Mouse (Mus musculus) cerebellum, postnatal 36 days (tissue): ENCODE data around the gene Cnnm2.

Experiments
- DNase-seq, 2 experiments: peaks; one replicate each; pipeline ENCODE4 v3.0.0; 2021 to 2022; ENCODE audit warnings: mixed read lengths in 2 of 2

Gene Cnnm2

DNA sequence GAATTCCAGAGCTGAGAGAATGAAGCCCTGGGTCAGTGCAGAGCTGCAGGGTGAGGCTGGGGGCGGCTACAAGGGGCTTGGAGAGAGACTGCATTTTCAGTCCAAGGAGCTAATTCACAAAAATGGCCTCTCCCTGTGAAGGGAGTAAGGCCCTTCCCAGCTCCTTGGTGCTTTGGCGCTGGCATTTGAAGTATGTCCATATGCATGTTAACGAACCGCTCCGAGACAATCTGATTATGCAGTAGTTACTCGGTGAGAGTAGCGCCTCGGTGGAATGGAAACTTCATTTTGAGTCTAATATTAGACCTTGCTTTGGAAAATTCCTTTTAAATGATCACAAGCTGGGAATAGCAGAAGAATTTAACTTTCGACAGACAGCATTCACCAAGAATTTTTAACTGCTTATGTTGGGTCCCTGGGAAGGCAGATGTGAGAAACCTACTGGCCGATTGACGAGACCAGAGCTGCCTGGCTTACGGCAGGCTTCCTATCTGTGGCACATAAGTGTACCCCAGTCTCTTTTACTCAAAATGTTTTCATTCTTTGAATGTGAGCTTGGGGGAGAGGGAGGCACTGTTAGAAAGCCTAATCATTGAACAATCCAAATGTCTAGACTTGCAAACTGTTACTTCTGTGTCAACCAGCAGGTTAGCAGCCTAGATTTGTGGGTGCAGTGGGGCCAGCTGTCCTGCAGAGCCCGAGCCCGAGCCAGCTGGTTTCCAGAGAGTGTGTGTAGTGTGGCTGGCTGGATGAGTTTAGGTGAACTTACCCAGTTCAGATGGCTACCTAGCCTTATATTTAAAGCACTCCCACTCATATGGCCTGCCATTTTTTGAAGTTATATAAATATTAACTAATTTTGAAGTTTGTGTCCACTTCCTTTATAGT is 87.2 kb downstream of the Cnnm2 start:
- DNase-seq: no peak

DNA sequence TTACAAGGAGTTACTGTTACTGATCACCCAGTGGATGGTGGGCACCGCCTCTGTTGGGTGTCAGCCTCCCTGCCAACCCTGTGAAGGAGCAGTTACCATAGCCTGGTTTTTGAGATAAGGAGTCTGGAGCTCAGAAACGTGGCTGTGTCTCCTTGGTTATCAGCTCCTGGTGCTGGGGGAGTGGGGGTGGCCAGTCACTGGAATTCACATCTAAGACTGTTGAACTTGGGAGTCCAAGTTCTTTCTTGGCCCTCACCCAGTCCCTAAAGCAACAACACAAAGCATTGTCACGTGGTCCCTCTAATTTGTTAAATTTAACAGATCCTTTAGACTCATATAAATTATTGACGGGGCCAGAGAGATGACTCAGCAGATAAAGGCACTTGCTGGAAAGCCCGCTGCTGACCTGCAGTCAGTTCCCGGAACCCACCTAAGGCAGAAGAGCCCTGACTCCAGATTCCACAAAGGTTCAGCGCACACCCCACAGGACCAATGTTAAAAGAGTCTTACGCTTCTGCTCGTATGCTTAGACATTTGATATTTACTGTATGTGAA is 88.1 kb downstream of the Cnnm2 start:
- DNase-seq: no peak

DNA sequence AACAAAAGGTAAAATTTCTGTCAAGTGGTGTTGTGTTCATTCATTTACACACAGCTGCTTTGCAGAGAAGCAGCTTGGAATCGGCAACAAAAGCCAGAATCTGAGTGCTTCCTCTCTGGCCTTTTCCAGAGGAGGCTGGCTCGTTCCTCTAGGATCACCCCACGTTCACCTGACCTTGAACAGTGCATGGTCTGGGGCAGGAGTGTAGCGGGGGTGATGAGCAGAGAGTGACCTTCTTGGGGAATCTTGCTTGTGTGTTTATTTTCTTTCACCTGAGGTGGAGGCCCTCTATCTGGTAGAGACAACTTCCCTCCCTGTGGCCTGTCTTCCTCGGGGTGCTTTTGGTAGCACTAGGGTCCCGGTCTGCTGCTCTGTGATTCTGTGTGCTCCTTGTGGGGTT is 94.8 kb downstream of the Cnnm2 start:
- DNase-seq: no peak

DNA sequence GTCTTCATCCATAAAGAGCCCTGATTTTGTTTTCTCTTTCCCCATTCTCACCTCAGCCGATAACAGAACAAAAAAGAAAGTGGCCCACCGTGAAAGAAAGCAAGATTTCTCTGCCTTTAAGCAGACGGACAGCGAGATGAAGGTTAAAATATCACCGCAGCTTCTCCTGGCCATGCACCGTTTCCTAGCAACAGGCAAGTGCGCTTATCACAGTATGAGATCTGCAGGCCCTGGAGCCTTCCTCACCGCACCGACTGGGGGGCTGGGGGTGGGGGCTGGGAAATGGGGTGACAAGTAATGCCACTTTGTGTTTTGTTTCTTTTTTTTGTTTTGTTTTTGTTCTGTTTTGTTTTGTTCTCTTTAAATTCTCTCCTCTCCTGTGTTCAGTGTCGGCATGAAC is 95.4 kb downstream of the Cnnm2 start:
- no peak for DNase-seq

DNA sequence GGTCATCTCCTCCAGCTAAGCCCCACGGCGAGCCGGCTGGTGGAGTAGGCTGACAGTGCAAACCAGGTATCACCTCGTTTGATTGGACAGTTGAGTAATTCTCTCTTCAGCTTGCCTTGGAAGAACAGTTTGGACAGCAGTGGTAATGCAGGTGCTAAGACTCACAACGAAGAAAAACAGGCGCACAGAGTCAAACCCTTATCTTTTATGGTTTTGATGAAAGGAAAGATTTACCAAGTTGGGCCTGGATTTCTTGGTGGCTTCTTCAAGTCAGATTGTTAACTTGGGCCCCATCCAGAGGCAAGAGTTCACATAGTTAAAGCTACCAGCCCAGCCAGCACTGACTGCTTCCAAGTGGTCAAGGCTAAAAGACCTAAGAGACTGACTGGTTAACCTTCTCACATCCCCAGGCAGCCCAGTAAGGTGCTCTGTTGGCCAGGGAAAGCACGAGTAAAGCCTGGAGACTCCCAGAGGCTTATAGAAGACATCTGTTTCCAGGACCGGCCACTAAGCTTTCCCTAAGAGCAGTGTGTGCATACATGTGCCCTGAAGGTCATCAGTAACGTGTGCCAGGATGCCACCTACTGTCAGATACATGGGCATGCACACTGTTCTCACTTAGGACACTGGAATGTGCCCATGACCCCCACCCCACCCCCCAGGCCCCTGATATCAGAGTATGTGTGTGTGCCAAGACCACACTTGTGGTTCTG is 96.0 kb downstream of the Cnnm2 start:
- no peak for DNase-seq

DNA sequence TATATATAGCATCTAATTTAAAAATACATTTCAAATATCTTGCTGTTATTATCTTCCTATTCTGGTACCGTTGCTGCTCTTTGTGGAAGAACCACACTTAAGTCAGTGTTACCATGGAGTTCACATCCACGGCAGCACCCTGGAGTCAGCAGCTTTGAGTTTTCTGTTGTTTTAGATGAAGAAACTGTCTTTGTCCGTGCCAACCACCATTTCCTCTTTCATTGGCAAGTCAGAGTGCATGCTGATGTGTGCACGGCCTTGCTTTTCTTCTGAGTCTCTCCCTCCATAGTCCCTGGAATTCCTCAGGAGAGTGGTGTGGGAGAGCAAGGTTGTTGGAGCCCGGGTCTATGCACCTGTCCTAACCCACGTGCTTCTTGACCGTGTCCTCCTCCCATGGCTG is 96.8 kb downstream of the Cnnm2 start:
- DNase-seq: no peak

DNA sequence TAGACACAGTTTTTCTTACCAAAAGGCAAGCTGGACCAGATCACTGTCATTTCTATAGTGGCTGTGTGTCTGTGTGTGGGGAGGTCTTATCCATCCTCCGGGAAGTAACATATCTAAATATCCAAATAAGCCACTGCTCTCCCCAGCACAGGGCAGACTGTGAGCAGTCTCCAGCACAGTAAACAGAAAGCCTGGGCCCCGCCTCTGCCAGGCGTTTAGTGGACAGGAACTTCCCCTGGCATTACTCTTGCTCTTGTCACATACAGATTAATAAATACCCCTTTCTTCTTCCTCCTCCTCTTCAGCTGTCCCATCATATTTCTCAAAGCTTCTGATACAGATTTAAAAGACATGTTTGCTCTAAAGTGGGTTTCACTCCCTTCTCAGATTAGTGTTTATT is 101.2 kb downstream of the Cnnm2 start:
- DNase-seq: no peak

DNA sequence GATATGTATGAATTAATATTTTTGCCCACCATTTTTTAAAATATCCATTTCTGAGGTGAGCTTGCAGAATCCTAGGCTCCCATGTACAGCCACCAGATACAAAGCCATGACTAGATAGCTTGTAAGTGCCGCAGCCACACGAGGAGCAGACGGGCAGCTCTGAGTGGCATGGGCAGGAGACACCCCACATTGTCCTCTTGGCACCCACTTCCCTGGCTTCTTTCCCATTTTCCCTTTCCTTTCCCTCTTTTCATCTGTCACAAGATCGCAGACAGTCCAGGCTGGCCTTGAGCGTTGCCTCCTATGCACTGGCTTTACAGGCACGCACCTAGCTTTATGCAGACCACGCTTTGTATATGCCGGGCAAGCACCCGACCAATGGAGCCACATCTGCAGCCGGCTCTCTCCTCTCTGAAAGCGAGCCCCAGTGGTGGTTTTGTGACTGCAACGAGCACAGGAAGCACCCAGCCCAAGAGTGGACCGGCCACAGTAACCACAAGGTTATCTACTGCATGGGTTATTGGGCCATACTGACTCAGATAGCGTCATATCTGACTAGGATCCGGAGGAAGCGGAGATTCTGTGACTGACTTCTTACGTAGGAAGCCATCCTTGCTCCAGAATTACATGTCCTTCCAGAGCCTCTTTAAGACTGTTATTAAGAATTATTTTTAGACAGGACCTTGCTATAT is 102.0 kb downstream of the Cnnm2 start:
- DNase-seq: peak; percentile 58 to 60

DNA sequence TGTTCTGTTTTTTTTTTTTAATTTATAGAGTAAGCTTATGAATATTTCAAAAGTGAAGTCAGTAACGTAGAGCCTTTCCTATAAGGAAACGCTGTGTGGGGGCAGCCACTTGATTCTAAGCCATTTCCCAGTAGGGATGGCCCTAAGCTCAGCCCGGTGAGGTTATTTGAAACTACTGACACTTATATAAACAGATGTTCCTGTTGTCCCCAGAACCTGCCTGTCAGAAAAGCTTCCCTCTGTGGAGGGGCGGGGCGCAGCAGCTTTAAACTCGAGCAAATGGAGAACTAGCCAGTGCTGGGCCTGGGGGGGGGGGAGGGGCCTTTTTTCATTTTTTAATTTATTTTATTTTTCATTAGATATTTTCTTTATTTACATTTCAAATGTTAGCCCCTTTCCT is 102.7 kb downstream of the Cnnm2 start:
- no peak for DNase-seq

DNA sequence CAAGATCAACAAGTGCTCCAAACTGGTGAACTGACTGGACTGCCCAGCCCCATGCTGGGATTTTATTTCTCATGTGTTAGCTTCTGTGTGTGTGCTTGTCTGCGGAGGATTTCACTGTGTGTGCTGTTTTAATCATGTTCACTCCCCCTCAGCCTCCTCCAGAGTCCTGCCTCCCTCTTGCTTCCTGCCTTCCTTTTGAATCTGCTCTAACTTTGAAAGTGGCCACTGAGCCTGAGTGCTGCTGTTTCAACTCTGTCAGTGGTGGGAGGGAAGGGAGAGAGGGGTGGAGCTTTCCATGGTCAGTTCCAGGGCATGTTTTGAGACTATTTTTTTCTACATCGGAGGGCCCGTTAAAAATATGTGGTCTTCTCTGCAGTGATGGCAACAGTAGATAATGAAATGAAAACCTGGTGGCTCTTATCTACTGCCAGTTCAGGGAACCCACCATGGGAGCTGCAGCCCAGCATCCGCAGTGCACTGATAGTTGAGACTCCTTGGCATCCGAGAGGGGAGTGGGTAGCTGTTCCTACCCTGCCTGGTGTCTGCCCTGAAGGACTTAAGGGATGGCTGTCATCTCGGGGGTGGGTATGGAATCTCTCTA is 103.4 kb downstream of the Cnnm2 start:
- no peak for DNase-seq

DNA sequence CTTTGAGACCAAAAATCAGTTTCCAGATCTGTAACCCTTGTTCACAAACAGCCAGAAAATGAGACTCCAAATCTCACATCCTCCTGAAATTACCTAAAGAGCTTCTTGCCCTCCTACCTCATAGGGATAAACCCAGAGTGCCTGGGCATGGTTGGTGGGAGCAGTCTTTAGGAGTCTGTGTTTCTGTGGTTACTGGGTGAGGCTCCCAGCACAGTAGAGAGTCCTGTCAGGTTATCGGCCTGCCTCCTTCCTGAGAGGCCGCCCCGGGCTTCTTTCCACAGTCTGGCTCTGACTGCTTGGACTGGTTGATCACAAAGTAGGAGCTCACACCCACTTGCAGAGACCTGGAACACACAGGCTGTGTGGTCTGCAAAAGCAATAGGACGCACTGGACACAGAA is 104.0 kb downstream of the Cnnm2 start:
- no peak for DNase-seq

DNA sequence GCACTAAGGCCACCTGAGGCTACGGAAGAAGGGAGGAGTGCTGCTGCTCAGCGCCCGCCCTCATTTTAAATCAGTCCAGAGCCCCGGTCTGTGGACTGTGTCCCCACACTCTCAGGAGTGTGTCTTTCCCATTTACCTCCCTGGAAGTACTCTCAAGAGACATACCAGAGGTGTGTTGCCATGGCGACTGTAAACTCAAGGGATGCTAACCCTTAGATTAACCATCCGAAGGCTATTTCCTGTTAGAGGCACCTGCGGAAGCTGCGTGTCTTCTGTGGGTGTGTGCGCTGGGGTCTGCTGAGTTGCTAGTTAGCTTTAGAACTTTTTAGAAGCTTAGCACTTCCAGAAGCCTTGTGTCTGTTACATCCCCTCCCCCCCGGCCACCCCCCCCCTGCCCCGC is 107.7 kb downstream of the Cnnm2 start:
- no peak for DNase-seq

DNA sequence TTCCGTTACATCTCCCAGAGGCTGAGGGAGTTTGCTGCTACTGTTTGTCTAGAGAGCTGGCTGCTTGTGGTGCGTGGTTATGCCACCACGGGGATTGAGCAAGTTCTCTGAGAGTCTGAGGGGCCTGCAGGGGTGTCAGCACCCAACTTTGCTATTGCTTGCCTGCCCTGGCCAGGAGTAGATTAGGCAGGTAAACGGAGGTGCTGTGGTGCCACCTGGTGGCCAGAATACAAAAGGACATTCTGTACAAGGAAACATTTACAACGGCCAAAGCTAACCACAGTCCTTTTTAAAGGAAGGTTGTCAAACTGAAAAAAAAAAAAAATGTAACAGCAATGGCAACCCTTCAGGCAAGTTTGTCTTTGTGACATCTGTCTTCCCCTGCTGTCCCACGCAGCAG is 108.1 kb downstream of the Cnnm2 start:
- peak; percentile 86 to 91 for DNase-seq

DNA sequence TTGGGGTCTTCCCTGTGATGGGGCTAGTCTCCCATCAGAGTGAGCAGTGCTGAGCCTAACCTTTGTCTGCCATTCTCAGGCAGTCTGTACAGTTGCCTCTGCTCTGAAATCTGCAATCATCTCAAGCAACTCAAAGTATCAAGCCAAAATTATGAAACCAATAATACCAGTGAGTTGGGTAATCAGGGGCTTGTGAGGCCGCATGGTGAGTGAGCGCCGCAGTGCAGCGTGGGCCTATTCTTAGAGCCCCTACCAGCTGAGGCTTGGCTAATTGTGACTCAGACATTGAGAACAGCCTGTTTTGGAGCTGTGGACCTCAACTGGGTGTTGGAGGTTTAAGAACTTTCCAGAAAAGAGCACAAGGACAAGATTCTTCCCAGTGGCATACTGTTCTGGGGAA is 109.7 kb downstream of the Cnnm2 start:
- no peak for DNase-seq

DNA sequence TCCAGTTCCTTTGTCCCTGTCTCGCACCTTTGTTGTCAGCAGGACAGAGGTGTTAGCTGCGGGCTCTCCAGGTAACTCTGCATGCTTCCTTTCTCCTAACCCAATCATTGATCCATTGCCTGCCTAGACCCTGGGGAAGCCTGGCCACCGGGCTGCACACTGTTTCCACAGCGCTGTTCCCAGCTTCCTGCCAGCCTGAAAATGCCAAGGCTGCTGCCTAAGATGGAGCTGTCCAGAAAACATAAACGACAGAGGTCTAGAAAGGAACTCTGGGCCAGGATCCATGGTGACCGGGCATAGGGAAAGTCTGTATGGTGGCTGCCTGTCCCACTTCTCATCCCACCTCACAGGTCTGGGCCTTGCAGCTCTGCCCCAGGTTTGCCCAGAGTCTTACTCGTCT is 110.3 kb downstream of the Cnnm2 start:
- DNase-seq: no peak

DNA sequence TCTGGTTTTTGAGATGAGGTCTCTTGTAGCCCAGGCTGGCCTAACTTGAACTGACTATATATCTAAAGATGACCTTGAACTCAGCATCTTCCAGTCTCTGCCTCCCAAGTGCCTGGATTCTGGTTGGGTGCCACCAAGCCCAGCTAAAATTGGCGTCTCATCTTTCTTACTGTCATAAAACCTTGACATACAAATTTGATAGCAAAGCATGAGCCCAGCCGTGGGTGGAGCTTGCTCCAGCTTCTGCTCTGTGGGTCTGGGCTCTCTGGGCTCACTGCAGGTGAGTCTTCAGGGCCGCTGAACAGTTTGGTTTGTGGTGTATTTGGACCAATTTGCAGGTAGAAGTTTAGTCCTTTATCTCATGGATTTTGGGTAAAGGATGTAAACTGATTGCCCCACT is 112.5 kb downstream of the Cnnm2 start:
- DNase-seq: no peak

DNA sequence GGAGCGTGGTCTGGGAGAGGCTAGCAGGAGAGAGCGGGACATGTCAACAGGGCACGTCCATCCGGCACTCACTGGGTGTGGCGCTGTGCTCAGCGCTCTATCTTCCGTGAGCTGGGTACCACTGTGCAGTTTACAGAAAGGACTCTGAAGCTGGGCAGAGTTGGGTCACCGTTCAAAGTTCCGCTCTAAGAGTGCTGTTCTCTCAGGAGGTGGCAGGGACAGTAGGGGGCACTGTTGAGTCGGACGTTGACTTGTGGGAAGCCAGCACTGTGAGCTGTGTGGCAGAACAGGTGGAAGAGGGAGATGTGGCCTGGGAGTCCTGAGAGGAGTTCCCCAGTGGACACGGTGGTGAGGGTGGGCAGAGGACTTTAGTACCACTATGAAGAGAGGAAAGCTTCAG is 114.4 kb downstream of the Cnnm2 start:
- DNase-seq: peak; percentile 88 to 91

DNA sequence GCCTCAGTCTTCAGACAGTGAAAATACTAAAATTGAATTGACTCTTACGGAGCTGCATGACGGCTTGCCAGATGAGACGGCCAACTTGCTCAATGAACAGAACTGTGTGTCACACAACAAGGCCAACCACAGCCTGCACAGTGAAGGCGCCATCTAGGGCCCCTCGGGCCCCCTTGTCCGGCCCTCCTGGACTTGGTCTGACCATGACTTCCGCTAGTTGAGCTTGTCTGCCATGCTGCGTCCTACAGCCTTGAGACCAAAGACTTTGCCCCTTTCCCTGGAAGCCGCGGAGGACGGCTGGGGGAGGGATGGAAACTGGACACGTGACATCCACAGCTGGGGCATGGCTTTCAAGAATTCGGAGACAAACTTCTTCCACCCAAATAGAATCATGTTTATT is 116.5 kb downstream of the Cnnm2 start:
- no peak for DNase-seq

DNA sequence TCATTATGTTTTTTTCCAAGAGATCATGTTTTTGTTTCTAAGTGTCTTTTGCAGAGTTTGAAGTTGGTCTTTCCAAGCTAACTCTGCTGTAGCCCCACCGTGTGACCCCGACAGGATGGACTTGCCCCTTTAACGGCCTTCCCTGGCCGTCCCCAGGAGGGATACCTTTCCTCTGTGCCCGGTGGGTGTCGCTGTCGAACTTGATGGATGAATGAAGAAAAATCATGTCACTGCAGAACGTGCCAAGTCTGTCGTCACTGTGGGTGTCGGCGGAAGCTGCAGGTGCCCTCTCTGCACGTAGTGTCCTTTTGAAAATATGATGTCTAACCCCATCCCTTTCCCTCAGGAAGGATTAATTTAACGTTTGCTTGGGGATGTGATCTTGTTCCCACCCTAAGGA is 117.0 kb downstream of the Cnnm2 start:
- DNase-seq: peak; percentile 91 to 92

DNA sequence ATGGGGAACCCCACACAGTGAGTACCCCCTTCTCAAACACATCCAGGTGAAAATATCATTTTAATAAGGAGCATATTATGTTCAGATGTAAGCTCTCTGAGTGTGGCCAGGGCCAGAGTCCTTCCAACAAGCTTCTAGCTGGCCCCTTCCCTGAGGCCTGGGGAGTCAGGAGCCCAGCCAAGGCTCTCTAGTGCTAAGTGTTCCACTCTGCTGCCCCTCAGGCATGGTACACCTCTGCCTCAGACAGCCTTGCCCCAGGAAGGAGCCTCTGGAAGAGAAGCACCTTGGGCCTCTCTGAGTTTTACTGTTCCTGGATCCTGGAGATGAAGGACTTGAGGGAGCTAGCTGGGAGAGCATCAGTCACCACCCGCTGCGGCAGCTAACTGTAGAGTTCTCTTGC is 118.5 kb downstream of the Cnnm2 start:
- no peak for DNase-seq

DNA sequence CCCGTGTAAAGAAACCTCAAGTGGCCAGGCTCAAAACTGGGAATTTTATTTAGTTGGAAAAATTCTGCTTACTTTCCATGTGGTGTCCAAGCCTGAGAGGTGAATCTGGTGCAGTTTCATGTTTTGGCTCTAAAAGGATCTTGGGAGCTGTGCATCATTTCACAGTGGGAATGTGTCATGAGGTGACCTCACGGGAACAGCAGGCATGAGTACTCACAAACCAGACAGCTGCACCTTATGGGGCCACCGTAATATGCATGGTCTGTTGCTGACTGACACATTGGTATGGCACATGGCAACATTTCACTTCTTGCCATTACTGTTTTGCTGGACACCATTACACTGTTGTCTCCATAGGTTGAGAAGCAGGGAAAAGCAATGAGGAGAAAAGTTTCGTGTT is 124.0 kb downstream of the Cnnm2 start:
- DNase-seq: no peak

DNA sequence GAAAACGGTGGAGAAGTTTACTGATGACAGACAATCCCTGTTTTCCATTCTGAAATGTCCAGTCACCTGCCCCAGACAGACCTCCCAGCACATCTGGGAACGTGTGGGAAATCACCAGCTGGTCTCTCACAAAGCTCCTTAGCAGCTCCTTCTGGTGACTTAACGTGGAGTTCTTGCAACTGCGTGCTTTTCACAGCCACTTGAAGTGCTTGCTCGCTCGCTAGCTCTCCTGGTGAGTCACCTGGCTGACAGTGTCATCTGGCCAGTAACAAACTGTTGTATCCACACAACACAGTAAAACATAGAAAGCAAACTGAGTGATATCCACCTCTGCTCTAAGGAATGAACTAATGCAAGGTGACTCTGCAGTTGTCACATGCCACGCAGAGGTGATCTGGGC is 125.4 kb downstream of the Cnnm2 start:
- peak in 1 of 2 experiments; percentile 1 for DNase-seq
